Mouse (Mus musculus) left cerebral cortex, adult 11 months (tissue): ENCODE data around the gene Gm20388.

ENCODE experiments used
- DNase-seq: peaks from one replicate; pipeline ENCODE4 v3.0.0; 2022; ENCODE audit warnings: low spot score

Gene Gm20388

GRCm38 (mm10) chr8:122899085-122899484 lies 2988.4 kb downstream of the Gm20388 start:
- DNase-seq: no peak

GRCm38 (mm10) chr8:122901476-122901875 lies 2990.8 kb downstream of the Gm20388 start:
- no peak for DNase-seq

- DNase-seq: no peak
Observed at GRCm38 (mm10) chr8:122901892-122902515, 2991.4 kb downstream of the Gm20388 start.

GRCm38 (mm10) chr8:122902581-122902980 lies 2991.9 kb downstream of the Gm20388 start:
- no peak for DNase-seq

- DNase-seq: no peak
Observed at GRCm38 (mm10) chr8:122903002-122903401, 2992.4 kb downstream of the Gm20388 start.

GRCm38 (mm10) chr8:122904496-122904895 lies 2993.9 kb downstream of the Gm20388 start:
- no peak for DNase-seq

GRCm38 (mm10) chr8:122905346-122905745 lies 2994.7 kb downstream of the Gm20388 start:
- no peak for DNase-seq

GRCm38 (mm10) chr8:122906463-122907021 lies 2995.9 kb downstream of the Gm20388 start:
- DNase-seq: peak; percentile 88

- DNase-seq: no peak
Observed at GRCm38 (mm10) chr8:122912150-122912549, 3001.5 kb downstream of the Gm20388 start.

- DNase-seq: no peak
Observed at GRCm38 (mm10) chr8:122912871-122913270, 3002.2 kb downstream of the Gm20388 start.

- no peak for DNase-seq
Observed at GRCm38 (mm10) chr8:122916766-122917165, 3006.1 kb downstream of the Gm20388 start.

- no peak for DNase-seq
Observed at GRCm38 (mm10) chr8:122917531-122918392, 3007.1 kb downstream of the Gm20388 start.

GRCm38 (mm10) chr8:122918438-122919107 lies 3007.9 kb downstream of the Gm20388 start:
- DNase-seq: no peak

- no peak for DNase-seq
Observed at GRCm38 (mm10) chr8:122920890-122921289, 3010.2 kb downstream of the Gm20388 start.

- no peak for DNase-seq
Observed at GRCm38 (mm10) chr8:122922945-122923344, 3012.3 kb downstream of the Gm20388 start.

- DNase-seq: no peak
Observed at GRCm38 (mm10) chr8:122923431-122924090, 3012.9 kb downstream of the Gm20388 start.

GRCm38 (mm10) chr8:122924091-122924490 lies 3013.4 kb downstream of the Gm20388 start:
- no peak for DNase-seq

- no peak for DNase-seq
Observed at GRCm38 (mm10) chr8:122925939-122926722, 3015.5 kb downstream of the Gm20388 start.

GRCm38 (mm10) chr8:122926782-122927181 lies 3016.1 kb downstream of the Gm20388 start:
- no peak for DNase-seq

GRCm38 (mm10) chr8:122927841-122928240 lies 3017.2 kb downstream of the Gm20388 start:
- no peak for DNase-seq

GRCm38 (mm10) chr8:122928631-122929224 lies 3018.1 kb downstream of the Gm20388 start:
- DNase-seq: no peak
